Mouse (Mus musculus) kidney, postnatal 36 days (tissue): ENCODE measurements at regions not wholly inside any gene's neighbourhood (a gene's known extent, or its start where the extent isn't known, plus 50 kb on each side); places are given as distances from the start of the nearest gene placed in this dataset.

ENCODE experiments used
- DNase-seq, 2 experiments: peaks; one replicate each; pipeline ENCODE4 v3.0.0; 2021 to 2022; ENCODE audit warnings: mixed read lengths in 2 of 2

- no peak for DNase-seq
Measured at GRCm38 (mm10) chr8:89153605-89154004, 109.6 kb upstream of the Sall1 start.

DNA sequence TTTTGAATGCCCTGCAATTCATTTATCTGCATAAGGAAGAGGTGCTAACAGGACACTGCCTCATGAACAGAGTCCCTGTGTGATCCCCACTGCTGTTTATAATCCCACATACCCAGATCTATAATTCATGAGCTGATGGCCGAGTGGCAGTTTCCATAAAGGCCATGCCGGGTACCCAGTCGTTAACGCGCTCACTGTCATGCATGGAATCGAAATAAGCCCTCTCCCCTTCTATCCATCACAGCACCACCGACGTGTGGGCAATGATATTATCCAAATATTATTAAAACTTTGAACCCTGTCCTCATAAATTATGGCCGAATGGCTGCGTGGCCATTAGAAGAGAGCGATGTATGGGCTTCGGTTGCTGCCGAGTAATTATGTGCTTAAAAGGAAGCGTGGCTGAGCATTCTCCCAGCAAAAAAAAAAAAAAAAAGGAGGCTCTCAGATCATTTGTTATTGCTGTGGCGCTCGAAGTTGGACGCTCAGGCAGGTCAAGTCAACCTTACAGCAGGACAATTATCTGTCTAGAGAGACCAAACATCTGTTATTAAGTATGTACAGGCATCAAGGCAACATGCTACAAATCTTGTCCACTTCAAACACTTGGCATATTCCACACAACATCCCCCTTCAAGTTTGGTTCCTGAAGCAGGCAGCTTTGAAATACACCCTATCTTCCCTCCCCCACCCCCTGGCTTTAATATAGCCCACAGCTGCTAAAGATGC lies 109.1 kb upstream of the Sall1 start:
- DNase-seq, result no peak

- no peak for DNase-seq
Measured at GRCm38 (mm10) chr8:89152331-89152730, 108.4 kb upstream of the Sall1 start.

DNA sequence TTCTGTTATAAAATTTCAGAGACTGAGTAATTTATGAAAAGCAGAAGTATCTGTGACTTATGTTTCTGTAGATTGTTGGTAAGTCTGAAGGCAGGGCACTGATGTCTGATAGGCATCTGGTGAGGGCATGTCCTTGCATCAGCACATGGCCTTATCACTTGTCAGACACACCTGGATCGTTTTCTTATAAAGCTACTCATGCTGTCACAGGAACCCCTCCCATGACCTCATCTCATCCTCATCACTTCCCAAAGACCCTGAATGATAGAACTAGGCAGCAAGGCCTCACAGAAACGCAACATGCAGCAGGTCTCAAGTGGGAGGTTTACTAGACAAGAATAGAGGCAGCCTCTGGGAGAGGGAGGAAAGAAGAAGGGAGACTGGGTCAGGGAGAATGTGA lies 107.0 kb upstream of the Sall1 start:
- no peak for DNase-seq

DNA sequence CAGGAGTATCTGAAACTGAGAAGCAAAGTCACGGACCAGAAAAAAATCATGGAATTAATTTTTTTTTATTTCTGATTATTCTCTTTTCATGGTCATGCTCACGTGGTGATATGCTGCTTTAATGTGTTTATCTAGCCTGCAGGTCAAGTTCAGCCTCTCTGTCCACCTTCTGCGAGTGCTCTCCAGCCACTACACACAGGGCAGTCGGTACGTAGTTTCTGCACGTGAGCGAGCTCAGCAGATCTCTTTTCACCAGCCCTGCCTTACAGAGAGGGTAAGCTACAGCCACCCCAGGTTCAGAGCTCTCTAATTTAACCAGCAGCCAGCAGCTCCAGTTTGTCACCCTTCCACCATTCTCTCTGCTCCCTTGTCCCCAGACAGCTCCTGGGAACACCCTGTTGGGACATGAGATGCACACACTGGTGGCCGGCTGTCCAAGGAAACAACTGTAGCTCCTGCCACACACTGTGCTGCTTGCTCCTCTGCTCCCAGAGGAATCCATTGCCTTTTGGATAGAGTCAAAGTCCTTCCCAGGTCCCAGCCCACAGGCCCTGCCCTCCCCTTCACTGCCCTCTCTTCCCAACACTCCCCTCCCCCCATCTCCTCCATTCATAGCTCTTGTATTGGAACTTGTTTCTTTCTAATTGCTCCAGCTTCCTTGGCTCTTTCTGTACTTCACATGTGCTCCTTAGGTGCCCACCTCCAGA lies 97.7 kb upstream of the Sall1 start:
- DNase-seq, result peak; percentile 58 to 62

GRCm38 (mm10) chr8:89139876-89140275 lies 95.9 kb upstream of the Sall1 start:
- DNase-seq, result peak; percentile 47 to 58

DNA sequence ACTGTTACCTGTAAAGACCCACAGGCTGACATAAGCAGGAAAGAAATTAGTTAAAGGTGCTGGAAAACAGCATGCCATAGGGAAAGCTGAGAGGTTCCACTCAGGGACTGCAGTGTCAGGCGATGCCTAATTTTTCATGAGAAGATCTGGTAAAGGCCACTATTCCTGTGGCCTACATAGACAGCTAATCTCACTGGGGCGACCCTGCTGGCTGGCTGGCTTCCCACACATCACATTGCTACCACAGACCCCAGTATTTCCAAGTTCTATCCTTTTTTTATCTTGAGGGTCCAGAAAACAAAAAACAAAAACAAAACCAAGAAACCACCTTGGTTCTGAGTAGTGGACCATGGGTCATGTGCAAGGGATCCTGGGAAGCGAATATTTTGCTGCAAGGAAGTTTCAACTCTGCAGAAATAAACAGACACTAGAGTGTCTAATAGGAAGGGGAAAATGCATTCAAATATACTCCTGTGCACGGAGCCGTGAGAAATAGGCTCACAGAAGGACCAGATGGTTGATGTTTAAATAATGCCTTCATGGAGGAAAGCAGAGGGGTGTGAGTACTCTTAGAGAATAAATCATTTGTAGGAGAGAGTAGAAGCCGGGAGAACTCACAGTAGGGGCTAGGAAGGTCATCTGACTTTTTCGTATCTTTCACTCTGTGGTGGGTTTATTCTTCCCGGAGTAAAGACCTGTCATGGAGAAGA lies 94.6 kb upstream of the Sall1 start:
- no peak for DNase-seq

DNA sequence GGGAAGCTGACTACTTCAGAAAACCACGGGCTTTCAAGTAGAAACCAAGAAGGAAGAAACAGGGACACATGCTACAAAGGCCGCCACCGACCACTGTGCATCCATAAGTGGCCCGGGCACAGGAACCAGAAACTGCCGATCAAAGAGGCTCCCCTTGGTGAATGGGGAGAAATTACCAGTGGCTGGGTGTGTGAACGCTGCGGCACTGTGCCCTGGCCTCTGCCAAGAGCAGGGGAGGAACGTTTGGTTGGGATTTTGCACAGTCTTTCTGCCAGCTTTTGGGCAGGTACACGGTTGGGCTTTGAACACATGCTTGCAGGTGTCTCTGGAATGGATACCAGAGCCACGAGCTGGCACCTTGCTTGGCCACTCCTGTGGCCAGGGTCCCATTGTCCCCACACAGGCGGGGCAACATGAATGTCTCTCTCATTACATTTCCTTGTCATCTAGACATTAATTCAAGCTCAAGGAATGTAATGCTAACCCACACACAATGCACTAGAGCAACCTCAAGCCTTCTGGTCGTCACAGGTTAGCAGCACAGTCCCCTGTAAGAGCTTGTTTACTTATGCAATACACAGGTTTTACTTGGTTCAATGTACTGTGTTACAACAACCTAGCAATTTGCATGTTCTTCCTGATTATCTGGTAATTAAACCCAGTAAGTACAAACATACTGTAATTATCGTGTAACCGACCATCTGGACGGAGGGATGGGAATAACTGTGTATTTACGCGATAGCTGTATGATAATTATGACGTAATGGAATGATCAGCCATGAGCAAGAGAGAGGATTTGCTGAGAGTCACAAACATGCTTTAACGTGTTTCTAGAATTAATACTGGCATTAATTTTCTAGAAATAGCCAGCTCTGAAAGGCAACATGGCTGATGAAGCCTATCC lies 90.9 kb upstream of the Sall1 start:
- DNase-seq, result peak in 1 of 2 experiments; percentile 10

GRCm38 (mm10) chr8:89134058-89134457 lies 90.1 kb upstream of the Sall1 start:
- peak; percentile 12 to 18 for DNase-seq

DNA sequence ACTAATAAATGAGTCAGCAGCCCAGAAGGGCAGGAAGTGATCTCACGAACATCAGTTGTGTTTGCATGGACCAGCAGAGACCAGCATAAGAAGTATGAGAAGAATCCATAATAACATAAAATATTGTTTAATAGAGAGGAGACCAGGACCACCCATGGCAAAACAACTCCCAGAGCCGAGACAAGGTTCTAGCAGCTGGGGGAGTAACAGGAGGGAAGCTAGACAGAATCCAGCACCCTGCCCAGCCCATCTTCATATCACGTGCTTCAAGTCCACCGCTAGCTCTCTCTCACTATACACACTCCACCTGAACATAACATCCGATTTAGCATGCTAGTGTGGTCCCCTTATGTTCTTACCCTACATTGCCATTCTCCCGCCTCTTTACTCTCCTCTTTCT lies 77.1 kb upstream of the Sall1 start:
- DNase-seq, result no peak

GRCm38 (mm10) chr8:89107895-89108660 lies 64.1 kb upstream of the Sall1 start:
- no peak for DNase-seq

- peak; percentile 32 to 52 for DNase-seq
Measured at GRCm38 (mm10) chr8:89106346-89106745, 62.4 kb upstream of the Sall1 start.

- no peak for DNase-seq
Measured at GRCm38 (mm10) chr8:89097396-89097795, 53.4 kb upstream of the Sall1 start.
